Mouse (Mus musculus) ES-CJ7 (cell line): ENCODE measurements around the gene Nkx2-9.

Experiments used
- DNase-seq: peaks from one replicate; pipeline ENCODE4 v3.0.0; 2011; ENCODE audit warnings: low read depth, low spot score

Gene Nkx2-9

GRCm38 (mm10) chr12:56612761-56613437 is at the start of gene Nkx2-9:
Nkx2-9 (minus strand) TSS chr12:56613284.
- peak; percentile 51 for DNase-seq

DNA sequence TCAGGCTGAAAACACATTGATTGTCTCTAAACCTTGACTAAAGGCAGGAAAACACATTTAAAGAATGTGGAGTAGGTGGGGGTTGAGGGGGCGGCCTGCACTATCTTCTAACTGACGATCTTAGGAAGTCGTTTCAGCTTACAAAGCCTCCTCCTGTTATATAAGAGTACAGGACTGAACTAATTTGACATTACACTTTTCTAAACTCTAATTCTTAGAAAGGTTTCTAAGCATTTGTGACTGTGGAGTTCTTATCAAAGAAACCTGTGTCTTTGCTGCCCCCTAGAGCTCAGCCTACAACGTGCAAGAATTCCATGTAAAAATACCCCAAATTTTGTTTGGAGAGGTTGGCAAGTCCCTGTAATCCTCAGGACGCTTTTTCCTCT is 24.1 kb upstream of the Nkx2-9 start:
- DNase-seq: peak; percentile 64

DNA sequence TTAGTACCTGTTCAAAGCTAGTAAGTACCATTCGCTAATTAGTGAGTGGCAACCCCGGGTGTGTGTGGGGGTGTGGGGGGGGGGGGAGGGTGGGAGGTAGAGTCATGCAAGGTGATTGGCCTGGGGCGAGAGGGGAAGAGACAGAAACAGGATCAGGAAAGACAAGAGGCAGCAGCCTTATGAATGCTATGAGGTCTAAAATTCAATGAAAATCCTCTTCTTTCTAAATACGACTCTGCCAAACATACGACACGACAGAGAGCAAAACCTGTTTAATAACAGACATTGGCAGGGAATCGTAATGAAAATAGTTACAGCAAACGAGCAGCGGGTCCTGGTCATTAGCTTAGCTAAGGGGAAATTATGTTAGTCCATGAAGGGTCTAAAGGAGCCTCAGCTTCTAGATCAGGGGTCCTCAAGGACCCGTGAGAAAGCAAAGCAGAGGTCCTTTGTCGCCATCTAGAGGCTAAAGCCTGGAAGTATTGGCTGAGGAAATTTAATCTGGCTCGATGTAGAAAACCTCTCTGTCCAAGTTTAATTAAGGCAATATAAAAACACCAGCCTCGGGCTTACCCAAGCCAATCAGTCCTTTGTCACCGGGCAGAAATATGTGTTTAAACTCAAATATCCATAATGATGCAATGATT is 23.6 kb upstream of the Nkx2-9 start:
- peak; percentile 71 for DNase-seq

GRCm38 (mm10) chr12:56616088-56616487 is 3.0 kb upstream of the Nkx2-9 start:
- DNase-seq: no peak

- no peak for DNase-seq
Observed at GRCm38 (mm10) chr12:56615391-56615790, 2.3 kb upstream of the Nkx2-9 start.

- peak; percentile 46 for DNase-seq
Observed at GRCm38 (mm10) chr12:56614513-56614912, 1.4 kb upstream of the Nkx2-9 start.

GRCm38 (mm10) chr12:56613916-56614510 is 929 bp upstream of the Nkx2-9 start:
- peak; percentile 17 for DNase-seq

DNA sequence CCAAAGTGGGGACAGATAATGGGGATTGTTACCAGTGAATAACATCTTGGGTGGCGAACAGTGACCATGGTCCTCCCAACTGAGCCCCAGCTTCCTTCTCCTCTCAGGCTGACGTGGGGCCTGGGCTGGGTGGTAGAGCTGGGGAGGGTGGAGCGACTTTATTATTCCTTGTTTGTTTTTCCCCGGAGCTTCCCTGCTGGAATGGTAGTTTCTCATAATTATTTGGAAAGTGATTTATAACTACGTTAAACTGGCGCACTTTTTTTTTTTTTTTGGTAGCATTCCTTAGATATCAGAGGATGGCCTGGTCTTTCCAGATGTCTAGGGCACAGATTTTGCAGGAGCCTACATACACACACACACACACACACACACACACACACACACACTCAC is 350 bp upstream of the Nkx2-9 start:
- no peak for DNase-seq

GRCm38 (mm10) chr12:56612349-56612735 is 742 bp downstream of the Nkx2-9 start:
- no peak for DNase-seq

GRCm38 (mm10) chr12:56611504-56612348 is 1.4 kb downstream of the Nkx2-9 start:
- peak; percentile 51 for DNase-seq

GRCm38 (mm10) chr12:56610851-56611250 is 2.2 kb downstream of the Nkx2-9 start:
- no peak for DNase-seq

DNA sequence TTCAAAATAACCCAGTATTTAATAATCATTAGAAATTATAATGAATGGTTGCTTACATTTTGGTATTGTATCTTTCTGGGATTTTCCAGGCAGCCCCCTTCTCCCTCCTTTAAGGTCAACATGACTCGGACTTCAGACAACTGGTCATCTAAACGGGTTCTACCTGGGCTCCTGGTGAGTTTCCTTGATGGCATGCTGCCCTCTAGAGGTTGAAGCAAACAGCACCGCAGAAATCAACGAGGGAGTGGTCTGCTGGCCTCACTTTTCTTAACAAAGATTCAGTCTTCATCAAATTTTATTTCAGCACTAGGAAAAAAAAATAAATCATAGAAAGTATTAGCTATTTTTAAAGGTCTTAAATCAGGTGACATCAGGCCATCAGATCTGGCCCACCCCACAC is 21.4 kb downstream of the Nkx2-9 start:
- DNase-seq: no peak

- peak; percentile 14 for DNase-seq
Observed at GRCm38 (mm10) chr12:56587830-56588229, 25.3 kb downstream of the Nkx2-9 start.
